Mouse (Mus musculus): Measurements from ENCODE around the gene Lrrc8b. TPM values are rescaled to one million over a fixed set of nuclear protein-coding genes. Genes with fewer than 3 reads are reported as not detected.

The Lrrc8b gene
- polyA plus RNA-seq, 1 experiment from 2014 or later = 3.8 TPM

DNA sequence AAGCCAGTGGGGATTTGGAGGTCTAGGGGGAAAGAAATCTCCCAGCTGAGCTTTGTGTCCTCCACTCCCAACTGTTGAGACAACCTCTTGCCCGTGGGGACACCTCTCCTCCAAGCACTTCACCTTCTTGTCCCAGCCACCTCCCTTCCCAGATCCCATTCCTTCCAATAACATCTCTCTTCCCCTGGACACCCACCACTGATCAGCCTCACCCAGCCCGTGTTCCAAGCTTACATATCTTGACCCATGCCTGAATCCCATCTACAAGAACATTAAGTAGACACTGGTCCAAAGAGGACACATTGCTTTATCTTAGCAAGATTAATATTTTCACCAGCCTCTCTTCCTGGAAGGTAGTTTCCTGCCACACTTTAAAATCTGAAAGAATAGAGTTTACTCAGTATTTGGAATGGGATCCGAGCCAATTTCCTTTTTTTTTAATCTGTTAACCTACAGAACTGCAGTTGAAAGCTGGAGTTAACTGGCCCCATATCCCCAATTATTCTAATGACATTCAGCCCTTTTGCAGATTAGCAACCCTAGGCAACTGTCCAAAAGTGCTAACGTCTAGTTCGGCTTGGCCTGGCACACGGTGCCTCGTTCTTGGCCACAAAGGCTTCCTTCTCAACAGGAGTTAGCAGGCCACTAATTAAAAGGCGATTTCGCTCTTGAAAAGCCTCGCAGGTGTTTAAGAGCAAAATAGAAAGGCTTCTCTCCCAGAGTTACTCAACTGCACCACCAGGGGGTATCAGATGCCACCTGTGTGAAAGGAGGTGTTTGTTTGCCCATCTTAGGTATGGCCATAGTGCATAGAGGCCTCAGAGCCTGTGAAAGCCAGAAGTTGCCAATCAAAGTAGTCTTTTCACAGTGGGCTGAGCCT is 77.0 kb downstream of the Lrrc8b start:
- 25% methylated on average over 10 of the region's 10 CpGs for WGBS
- peaks cover 34% of the 10 kb centered on the region for H3K4me1 ChIP-seq
- no peak overlapping the region for H3K27ac ChIP-seq
- H3K4me3 ChIP-seq = no peak overlapping the region
- H3K36me3 ChIP-seq = no peaks in the 10 kb centered on the region
- H3K27me3 ChIP-seq = no peaks in the 10 kb centered on the region
- no peaks in the 10 kb centered on the region for H3K9me3 ChIP-seq
- no peak for ATAC-seq (ENCODE audit: insufficient number of reproducible peaks, low FRiP score, low TSS enrichment, low read depth)
- H3K9ac ChIP-seq = no peak overlapping the region
- no peak overlapping the region for H3K4me2 ChIP-seq

DNA sequence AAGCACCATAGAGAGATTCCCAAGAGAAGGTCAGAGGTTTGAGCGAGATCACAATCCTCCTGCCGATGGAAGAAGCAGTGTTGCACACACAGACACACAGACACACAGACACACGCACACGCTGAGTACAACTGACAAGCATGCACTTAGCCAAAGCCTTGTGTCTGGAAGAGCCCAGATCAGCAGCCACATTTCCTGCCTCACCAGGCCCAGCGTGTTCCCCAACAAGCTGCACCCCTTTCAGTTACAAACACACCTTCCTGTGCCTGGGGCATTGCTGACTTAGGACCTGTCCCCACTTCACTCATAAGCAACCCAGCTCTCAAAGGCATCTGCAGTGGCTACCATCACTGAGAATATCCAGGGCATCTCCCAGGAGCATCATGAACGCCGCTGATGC is 77.8 kb downstream of the Lrrc8b start:
- Histone ChIP-seq H3K4me3 (no peak overlapping the region), H3K4me1 (peaks cover 34% of the 10 kb centered on the region), H3K4me2 (no peak overlapping the region), H3K27ac (no peak overlapping the region), H3K9ac (no peak overlapping the region), H3K36me3 (no peaks in the 10 kb centered on the region), H3K27me3 (no peaks in the 10 kb centered on the region), H3K9me3 (no peaks in the 10 kb centered on the region)
- ATAC-seq (ENCODE audit: insufficient number of reproducible peaks, low FRiP score, low TSS enrichment, low read depth) = no peak
- WGBS = 76% methylated on average over 7 of the region's 7 CpGs

DNA sequence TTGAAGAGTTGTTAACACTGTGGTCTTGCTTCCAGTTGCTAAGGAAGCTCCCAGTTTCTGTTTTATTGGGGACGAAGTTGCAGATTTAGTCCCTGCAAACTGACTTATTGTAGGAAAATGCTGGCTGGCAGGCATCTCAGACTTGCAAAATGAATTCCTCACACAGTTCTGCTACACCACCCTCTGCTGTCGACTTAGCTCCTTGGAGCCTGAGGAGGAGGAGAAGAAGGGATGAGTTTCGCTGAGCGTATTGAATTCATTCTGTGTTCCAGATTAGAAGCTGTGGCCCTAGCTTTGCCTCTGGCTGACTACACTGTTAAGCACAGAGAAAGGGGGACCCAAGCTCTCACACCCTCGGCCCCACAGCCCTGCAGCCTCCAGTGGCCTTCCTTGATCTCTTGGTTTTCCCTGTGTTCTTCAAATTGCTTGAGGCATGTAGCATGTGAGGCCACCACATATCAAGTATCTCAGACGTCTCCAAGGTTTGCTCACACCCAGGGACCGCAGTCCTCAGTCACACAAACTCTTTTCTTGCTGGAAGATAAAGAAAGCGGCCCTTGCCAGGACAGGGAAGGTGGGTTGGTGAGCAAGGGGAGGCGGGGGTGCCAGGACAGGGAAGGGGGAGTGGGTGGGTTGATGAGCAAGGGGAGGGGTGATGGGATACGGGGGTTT is 78.8 kb downstream of the Lrrc8b start:
- Histone ChIP-seq H3K27me3 (no peaks in the 10 kb centered on the region), H3K4me1 (peaks cover 39% of the 10 kb centered on the region)
- no peak for ATAC-seq (ENCODE audit: insufficient number of reproducible peaks, low FRiP score, low TSS enrichment, low read depth)

DNA sequence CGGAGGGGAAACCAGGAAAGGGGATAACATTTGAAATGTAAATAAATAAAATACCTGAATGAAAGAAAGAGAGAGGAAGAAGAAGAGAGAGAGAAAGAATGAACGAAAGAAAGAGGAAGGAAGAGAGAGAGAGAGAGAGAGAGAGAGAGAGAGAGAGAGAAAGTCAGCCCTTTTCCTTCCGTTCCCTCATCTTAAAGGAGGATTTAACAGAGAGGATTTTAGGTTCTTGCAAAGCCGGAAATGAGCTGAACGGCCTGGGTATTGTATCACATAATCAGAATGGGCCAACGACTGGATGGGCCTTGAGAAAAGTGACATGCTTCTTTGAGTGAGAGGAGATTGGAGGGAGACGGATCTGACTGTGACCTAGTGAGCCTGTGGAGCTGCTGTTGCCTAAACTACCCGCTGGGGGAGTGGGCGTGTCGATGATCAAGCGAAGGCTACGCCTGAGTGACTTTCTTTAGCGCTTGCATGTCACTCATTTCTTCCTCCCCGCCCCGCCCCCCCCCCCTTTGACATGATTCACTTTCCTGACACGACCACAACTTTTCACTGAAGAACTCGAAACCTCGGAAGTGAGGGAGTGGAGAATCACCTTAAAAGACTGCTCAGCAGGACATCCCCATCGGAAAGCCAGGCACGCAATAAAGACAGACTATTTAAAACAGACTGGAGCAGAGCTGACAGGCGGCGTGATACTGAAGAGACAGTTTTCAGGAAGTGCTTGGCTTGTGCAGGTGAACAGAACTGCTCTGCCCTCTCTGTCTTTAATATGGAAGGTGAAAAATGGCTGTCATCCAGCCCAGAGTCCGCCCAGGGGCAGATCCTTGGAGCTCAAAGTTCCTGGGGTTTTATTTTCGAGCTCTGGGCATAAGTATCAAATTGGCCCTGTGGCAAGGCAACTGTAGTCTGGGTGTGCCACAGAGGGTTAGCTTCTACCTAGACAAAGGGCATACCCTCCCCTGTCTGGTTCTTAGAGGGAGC is 79.6 kb downstream of the Lrrc8b start:
- Histone ChIP-seq H3K9ac (no peak overlapping the region), H3K4me3 (peak overlapping the region; percentile 21)
- WGBS = 8% methylated on average over 22 of the region's 24 CpGs

More for the DNA sequence above, 78.8 kb downstream of the Lrrc8b start:
- Histone ChIP-seq H3K4me3 (no peak overlapping the region), H3K9ac (no peak overlapping the region), H3K36me3 (no peaks in the 10 kb centered on the region), H3K9me3 (no peaks in the 10 kb centered on the region), H3K27ac (no peak overlapping the region), H3K4me2 (peak overlapping the region; percentile 45; the same call in 1 of the 2 replicates)
- 45% methylated on average over 10 of the region's 10 CpGs for WGBS

DNA sequence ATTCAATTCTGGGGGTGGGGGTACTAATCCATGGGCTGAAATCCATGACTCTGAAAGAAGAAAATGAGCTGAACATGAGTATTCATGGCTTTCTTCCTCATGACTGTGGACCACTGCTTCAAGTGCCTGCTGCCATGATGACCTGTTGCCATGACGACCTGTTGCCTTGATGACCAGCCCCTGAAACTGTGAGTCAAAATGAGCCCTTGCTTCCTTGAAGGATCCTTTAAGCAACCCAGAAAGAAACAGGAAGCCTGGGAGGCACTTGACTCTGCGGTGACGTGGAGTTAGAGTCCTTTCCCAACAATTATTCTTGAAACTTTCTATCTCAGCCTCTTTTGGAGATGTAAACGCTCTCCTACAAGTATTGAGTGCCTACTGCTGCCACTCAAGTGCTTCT is 80.6 kb downstream of the Lrrc8b start:
- no peak overlapping the region for H3K9ac ChIP-seq
- H3K27me3 ChIP-seq = no peaks in the 10 kb centered on the region
- no peak overlapping the region for H3K4me2 ChIP-seq
- no peak for ATAC-seq (ENCODE audit: insufficient number of reproducible peaks, low FRiP score, low TSS enrichment, low read depth)
- no peaks in the 10 kb centered on the region for H3K9me3 ChIP-seq
- H3K4me3 ChIP-seq = no peak overlapping the region
- H3K36me3 ChIP-seq = no peaks in the 10 kb centered on the region
- no peak overlapping the region for H3K27ac ChIP-seq
- 90% methylated on average over 4 of the region's 4 CpGs for WGBS
- H3K4me1 ChIP-seq = peaks cover 45% of the 10 kb centered on the region

More for the DNA sequence above, 79.6 kb downstream of the Lrrc8b start:
- Histone ChIP-seq H3K9me3 (no peaks in the 10 kb centered on the region), H3K4me2 (peak overlapping the region; percentile 45), H3K36me3 (no peaks in the 10 kb centered on the region), H3K27ac (no peak overlapping the region), H3K27me3 (no peaks in the 10 kb centered on the region), H3K4me1 (peaks cover 40% of the 10 kb centered on the region)
- no peak for ATAC-seq (ENCODE audit: insufficient number of reproducible peaks, low FRiP score, low TSS enrichment, low read depth)

DNA sequence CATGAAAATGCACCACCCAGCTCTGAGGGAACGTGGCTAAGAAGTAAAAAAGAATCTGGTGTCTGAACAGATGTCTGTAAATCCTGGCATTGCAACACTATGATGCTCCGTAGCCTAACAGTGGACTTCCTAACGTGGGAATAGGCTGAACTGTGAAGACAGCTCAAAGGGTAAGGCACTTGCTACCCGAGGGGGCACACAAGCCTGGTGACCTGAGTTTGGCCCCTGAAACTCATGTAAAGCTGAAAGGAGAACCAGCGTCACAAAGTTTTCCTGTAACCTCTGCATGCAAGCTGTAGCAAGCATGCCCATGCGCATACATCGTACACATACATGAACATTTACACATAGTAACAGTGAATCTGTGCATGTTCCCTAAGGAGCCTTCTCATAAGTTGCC is 81.0 kb downstream of the Lrrc8b start:
- Histone ChIP-seq H3K4me2 (no peak overlapping the region), H3K4me3 (no peak overlapping the region), H3K9me3 (no peaks in the 10 kb centered on the region), H3K27me3 (no peaks in the 10 kb centered on the region), H3K27ac (no peak overlapping the region), H3K36me3 (no peaks in the 10 kb centered on the region), H3K9ac (no peak overlapping the region), H3K4me1 (peaks cover 45% of the 10 kb centered on the region)
- ATAC-seq (ENCODE audit: insufficient number of reproducible peaks, low FRiP score, low TSS enrichment, low read depth) = no peak
- WGBS = 81% methylated on average over 7 of the region's 7 CpGs

DNA sequence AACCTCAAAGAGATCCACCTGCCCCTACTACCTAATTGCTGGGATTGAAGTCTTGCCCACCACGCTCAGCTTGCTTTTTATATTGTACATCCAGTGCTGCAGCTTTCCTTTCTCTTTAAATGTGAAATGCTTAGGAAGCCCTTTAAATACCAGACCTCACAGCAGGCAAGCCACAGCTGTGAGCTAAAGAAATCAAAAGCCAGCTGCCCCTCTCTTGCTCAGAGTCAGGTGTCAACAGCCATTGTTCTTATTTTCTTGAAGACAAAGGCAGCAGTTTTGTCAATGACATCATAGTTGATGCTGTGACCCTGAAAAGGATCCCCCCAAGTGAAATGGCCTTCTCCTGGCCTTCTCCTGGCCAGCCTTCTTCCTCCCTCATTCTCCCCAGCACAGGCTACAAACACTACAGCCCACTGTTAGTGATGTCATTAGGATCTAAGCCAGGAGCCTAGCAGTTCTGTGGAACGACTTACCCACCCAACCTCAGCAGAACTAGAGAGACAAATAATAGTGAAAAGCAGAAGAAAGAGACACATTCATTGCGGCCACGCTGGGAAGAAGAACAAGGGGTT is 82.9 kb downstream of the Lrrc8b start:
- no peak for ATAC-seq (ENCODE audit: insufficient number of reproducible peaks, low FRiP score, low TSS enrichment, low read depth)
- WGBS = 37% methylated on average over 4 of the region's 4 CpGs

DNA sequence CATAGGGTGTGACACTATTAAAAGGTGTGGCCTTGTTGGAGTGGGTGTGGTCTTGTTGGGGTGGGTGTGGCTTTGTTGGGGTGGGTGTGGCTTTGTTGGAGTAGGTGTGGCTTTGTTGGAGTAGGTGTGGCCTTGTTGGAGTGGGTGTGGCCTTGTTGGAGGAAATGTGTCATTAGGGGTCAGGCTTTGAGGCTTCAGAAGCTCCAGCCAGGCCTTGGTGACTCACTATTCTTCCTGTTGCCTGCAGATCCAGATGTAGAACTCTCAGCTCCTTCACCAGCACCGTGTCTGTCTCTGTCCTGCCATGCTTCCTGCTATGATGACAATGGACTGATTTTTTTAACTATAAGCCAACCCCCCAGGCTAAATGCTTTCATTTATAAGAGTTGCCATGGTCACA is 83.8 kb downstream of the Lrrc8b start:
- no peak for ATAC-seq (ENCODE audit: insufficient number of reproducible peaks, low FRiP score, low TSS enrichment, low read depth)
- Histone ChIP-seq H3K9me3 (no peaks in the 10 kb centered on the region), H3K4me2 (no peak overlapping the region), H3K36me3 (no peaks in the 10 kb centered on the region), H3K4me3 (no peak overlapping the region), H3K4me1 (peaks cover 24% of the 10 kb centered on the region), H3K9ac (no peak overlapping the region), H3K27ac (no peak overlapping the region), H3K27me3 (no peaks in the 10 kb centered on the region)
- 63% methylated on average over 1 of the region's 1 CpGs for WGBS

More for the DNA sequence above, 82.9 kb downstream of the Lrrc8b start:
- no peaks in the 10 kb centered on the region for H3K9me3 ChIP-seq
- no peaks in the 10 kb centered on the region for H3K27me3 ChIP-seq
- peak overlapping the region; percentile 22; the same call in 1 of the 2 replicates for H3K27ac ChIP-seq
- no peak overlapping the region for H3K4me2 ChIP-seq
- no peak overlapping the region for H3K4me3 ChIP-seq
- H3K36me3 ChIP-seq = no peaks in the 10 kb centered on the region
- no peak overlapping the region for H3K9ac ChIP-seq
- peaks cover 28% of the 10 kb centered on the region for H3K4me1 ChIP-seq

DNA sequence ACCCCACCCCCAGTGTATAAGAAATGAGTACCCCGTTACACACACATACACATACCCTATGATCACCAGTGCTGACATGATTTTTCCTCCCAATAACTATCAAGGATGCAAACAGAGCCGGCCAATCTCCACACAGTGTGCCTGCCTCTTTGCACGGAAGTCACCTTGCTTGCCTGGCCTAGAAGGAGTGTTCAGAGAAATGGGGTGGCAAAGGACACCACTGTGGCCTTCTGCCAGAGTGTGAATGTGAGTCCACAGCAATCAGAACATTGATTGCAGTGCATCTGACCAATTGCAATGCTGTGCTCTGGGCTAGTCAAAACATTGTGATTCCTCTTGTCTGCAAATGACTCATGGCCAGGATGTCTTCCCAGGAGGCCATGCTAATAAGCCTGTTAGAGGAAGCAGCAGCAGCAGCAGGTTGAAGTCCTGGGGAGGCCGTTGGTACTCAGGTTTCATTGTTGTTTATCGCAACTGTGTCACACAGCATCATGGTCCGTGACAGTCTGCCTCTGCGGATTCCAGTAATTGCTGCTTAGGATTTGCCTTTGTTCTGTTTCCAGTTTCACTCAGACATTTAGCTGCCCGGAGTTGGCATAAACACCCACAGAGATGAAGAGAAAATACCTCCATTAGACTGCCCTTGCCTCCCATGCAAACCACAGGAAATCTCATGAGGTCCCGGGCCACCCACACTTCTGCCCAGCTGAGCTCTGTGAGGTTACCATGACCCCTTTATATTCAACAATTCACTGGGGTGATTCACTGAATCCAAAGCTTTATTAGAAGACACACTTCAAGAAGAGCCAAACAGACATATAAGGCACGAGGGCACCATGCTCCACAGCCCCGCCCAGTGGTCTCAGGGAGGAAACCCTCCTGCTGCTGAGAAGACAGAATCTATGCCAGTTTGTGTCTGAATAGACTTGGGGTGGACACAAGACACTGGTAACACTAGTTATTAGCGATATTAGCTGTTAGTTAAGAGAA is 84.9 kb downstream of the Lrrc8b start:
- ATAC-seq (ENCODE audit: insufficient number of reproducible peaks, low FRiP score, low TSS enrichment, low read depth) = no peak
- no peak overlapping the region for H3K27ac ChIP-seq
- H3K27me3 ChIP-seq = no peaks in the 10 kb centered on the region
- H3K9me3 ChIP-seq = no peaks in the 10 kb centered on the region
- WGBS = 48% methylated on average over 12 of the region's 12 CpGs
- H3K4me1 ChIP-seq = peaks cover 17% of the 10 kb centered on the region; the same call in 1 of the 2 replicates
- H3K9ac ChIP-seq = no peak overlapping the region
- no peaks in the 10 kb centered on the region for H3K36me3 ChIP-seq
- no peak overlapping the region for H3K4me3 ChIP-seq
- no peak overlapping the region for H3K4me2 ChIP-seq

DNA sequence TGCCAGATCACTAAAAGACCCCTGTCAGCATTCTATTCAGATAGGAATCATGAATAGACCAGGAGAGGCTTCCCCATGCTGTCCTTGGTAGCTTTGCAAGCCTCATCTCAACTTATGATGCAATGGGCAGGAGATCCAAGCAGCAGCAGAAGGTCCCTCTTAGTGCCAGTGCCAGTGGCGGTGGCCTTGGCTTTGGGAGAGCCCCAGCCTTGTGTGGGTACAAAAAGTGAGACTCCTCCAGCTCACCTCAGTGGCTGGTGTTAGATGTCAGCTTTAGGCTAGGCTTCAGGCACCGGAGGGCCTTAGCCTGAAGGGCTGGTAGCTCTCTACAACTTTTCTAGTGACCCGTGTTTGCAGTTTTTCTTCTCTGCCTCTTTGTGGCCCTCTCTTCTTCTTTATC is 85.6 kb downstream of the Lrrc8b start:
- Histone ChIP-seq H3K36me3 (no peaks in the 10 kb centered on the region), H3K9ac (no peak overlapping the region), H3K4me3 (no peak overlapping the region), H3K27me3 (no peaks in the 10 kb centered on the region), H3K27ac (no peak overlapping the region), H3K9me3 (no peaks in the 10 kb centered on the region), H3K4me2 (no peak overlapping the region), H3K4me1 (peaks cover 11% of the 10 kb centered on the region; the same call in 1 of the 2 replicates)
- ATAC-seq (ENCODE audit: insufficient number of reproducible peaks, low FRiP score, low TSS enrichment, low read depth) = no peak
- 81% methylated on average over 3 of the region's 3 CpGs for WGBS
